Mouse (Mus musculus) heart, postnatal 0 days (tissue): ENCODE measurements around the gene Stox1. TPM values are rescaled to one million over a fixed set of nuclear protein-coding genes. Genes with fewer than 3 reads are reported as not detected.
A peak's percentile ranks its signal among the peaks of the same experiment; 100 is the strongest.
"Not testable (repeated sequence)": the region's sequence is repeated elsewhere in the genome, so short reads cannot be mapped to it uniquely, and the experiment has no call there.

Experiments used
- ATAC-seq: fragments of 200-750 bp; cut with Nextera tagmentation; 2 replicates; pipeline ENCODE4 v1.8.0; 2017; ENCODE audit warnings: low read depth, moderate number of reproducible peaks, moderate library complexity; ENCODE audit not compliant: insufficient read depth
- DNase-seq: peaks from one replicate; pipeline ENCODE4 v3.0.0-alpha.2; 2016; ENCODE audit warnings: low spot score
- H3K27ac ChIP-seq: fragments of 300-500 bp; sonication (generic); 2 replicates; pipeline ENCODE4 v1.5.1; 2014; ENCODE audit warnings: low read depth, mild to moderate bottlenecking
- H3K27me3 ChIP-seq: fragments of 300-500 bp; sonication (generic); 2 replicates; pipeline ENCODE4 v1.6.1; 2014; ENCODE audit warnings: low read length, mixed read lengths; ENCODE audit not compliant: control insufficient read depth, insufficient read depth
- H3K36me3 ChIP-seq: fragments of 300-500 bp; sonication (generic); replicated peaks from 2 replicates; pipeline ENCODE4 v1.6.1; 2014; ENCODE audit warnings: low read length, mixed read lengths; ENCODE audit not compliant: control insufficient read depth, insufficient read depth
- H3K4me1 ChIP-seq: fragments of 300-500 bp; sonication (generic); 2 replicates; pipeline ENCODE4 v1.6.1; 2014; ENCODE audit warnings: antibody characterized with exemption; ENCODE audit not compliant: control insufficient read depth, insufficient read depth
- H3K4me2 ChIP-seq: fragments of 300-500 bp; sonication (generic); 2 replicates; pipeline ENCODE4 v1.6.1; 2014; ENCODE audit warnings: low read depth, mild to moderate bottlenecking, low read length, moderate library complexity
- H3K4me3 ChIP-seq: fragments of 300-500 bp; sonication (generic); 2 replicates; pipeline ENCODE4 v1.5.1; 2014; ENCODE audit warnings: low read depth, low read length
- H3K9ac ChIP-seq: fragments of 300-500 bp; sonication (generic); replicated peaks from 2 replicates; pipeline ENCODE4 v1.6.1; 2014; ENCODE audit warnings: low read depth, low read length, mixed read lengths
- H3K9me3 ChIP-seq: fragments of 300-500 bp; sonication (generic); replicated peaks from 2 replicates; pipeline ENCODE4 v1.6.1; 2016; ENCODE audit warnings: low read length; ENCODE audit not compliant: control insufficient read depth
- CTCF ChIP-seq: IDR thresholded peaks from 2 replicates; pipeline ENCODE4 v1.5.1; 2016; ENCODE audit warnings: antibody characterized with exemption, control low read depth, low read depth
- EP300 ChIP-seq: IDR thresholded peaks from 2 replicates; pipeline ENCODE4 v1.6.1; 2016; ENCODE audit warnings: antibody characterized with exemption, low read depth
- WGBS: fragments of 180-500 bp; shearing (Covaris S2); extraction: QIAGEN DNeasy Blood & Tissue Kit; methylation state at CpG from one replicate; pipeline ENCODE4 v1.1.7; 2014; 5-methylcytosine and 5-hydroxymethylcytosine counted together
- polyA plus RNA-seq: library from polyadenylated mRNA; unstranded; fragments of >200 nt; fragmentation: Nextera tagmentation; extraction: Ambion mirVana; gene quantifications from 2 replicates; pipeline ENCODE4 v1.2.1, GENCODE M21; 2015
- total RNA-seq: library from RNA; depleted of rRNA; stranded (reverse); fragments of >200 nt; gene quantifications from 2 replicates; pipeline ENCODE4 v1.2.3, GENCODE M21; 2014; ENCODE audit warnings: low replicate concordance

Stox1 gene
- total and polyA plus RNA-seq, 2 experiments from 2014 or later = 0.04 to 1.1 TPM

DNA sequence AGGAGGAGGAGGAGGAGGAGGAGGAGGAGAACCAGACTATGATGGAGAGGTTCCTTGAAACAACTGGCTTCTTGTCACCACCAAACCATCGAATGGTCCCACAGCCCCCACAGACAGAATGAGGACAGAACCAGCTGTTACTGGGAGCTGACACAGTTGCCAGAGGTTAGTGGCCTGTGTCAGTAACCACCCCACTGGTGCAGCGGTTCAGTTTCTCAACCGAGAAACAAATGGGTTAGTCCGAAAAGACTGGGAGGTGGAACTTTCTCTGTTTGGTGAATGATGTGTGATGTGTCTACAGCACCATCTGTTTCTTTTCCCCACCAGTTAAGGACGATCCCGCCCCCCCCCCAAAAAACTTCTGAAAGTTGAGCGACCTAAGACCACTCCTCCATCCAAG is 992 bp downstream of the Stox1 start:
- Histone ChIP-seq H3K4me3 (peak overlapping the region; percentile 63; the same call in 1 of the 2 replicates), H3K4me2 (peak overlapping the region; percentile 74; the same call in 1 of the 2 replicates), H3K9ac (no peak overlapping the region), H3K27me3 (peaks cover 14% of the 10 kb centered on the region), H3K9me3 (no peaks in the 10 kb centered on the region), H3K36me3 (no peaks in the 10 kb centered on the region), H3K4me1 (no peaks in the 10 kb centered on the region), H3K27ac (no peak overlapping the region)
- WGBS = 23% methylated on average over 7 of the region's 7 CpGs
- no peak for DNase-seq
- no peak for ATAC-seq
- no peak for TF ChIP-seq CTCF
- TF ChIP-seq EP300 = no peak

DNA sequence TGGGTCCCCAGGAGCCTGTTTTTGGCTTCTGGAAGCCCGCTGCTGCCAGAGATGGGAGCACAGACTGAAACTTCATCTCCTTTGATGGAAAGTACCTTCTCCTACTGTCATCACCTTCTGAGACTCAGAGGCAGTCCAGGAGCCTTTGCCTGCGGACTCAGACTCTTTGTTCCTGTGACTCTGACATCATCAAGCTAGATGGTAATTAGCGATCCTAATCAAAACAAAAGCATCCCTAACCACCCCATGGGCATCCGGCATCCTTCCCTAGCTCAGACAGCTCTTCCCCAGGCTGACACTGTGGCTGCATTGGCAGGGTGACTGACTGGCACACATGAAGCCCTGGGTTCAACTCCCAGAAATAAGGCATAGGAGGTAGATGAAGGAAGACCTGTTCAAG is 3.2 kb downstream of the Stox1 start:
- Histone ChIP-seq H3K4me3 (no peak overlapping the region), H3K27me3 (peaks cover 14% of the 10 kb centered on the region), H3K9me3 (no peaks in the 10 kb centered on the region), H3K4me2 (no peak overlapping the region), H3K4me1 (no peaks in the 10 kb centered on the region), H3K27ac (no peak overlapping the region), H3K36me3 (no peaks in the 10 kb centered on the region), H3K9ac (no peak overlapping the region)
- 18% methylated on average over 4 of the region's 4 CpGs for WGBS
- no peak for ATAC-seq
- no peak for TF ChIP-seq CTCF
- TF ChIP-seq EP300 = no peak
- DNase-seq = no peak

DNA sequence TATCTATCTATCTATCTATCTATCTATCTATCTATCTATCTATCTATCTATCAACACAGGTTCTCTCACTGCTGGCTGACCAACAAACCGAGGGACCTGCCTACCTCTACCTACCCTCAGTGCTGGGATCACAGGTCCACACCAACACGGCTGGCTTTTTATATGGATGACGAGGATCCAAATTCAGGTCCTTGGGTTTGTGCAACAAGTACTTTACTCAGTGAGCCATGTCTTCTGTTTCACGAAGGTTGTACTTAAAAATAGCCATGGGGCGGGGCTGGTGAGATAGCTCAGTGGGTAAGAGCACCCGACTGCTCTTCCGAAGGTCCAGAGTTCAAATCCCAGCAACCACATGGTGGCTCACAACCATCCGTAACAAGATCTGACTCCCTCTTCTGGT is 5.4 kb downstream of the Stox1 start:
- not testable (repeated sequence) for ATAC-seq, H3K9ac ChIP-seq, DNase-seq, H3K9me3 ChIP-seq, H3K4me3 ChIP-seq, H3K4me1 ChIP-seq, H3K4me2 ChIP-seq, H3K36me3 ChIP-seq, H3K27ac ChIP-seq
- WGBS = 76% methylated on average over 7 of the region's 8 CpGs
- peaks cover 14% of the 10 kb centered on the region for H3K27me3 ChIP-seq

DNA sequence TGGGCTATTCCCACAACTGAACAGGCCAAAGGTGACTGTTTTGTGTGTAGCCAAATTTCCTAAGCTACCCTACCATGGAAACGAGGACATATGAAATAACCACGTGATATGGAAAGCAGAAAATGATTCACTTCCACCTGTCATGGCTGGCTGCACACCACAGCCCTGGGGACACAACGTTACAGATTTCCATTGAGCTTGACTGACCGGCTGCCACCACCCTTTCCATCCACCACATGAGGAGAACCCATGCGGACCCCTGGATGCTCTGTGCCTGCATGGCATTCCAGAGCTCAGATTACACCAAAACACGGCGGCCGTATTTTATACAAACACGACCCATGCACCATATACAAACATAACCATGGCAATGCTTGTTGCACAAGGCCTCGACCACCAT is 12.5 kb downstream of the Stox1 start:
- no peak for DNase-seq
- WGBS = 79% methylated on average over 10 of the region's 10 CpGs
- no peak for TF ChIP-seq CTCF
- TF ChIP-seq EP300 = no peak

DNA sequence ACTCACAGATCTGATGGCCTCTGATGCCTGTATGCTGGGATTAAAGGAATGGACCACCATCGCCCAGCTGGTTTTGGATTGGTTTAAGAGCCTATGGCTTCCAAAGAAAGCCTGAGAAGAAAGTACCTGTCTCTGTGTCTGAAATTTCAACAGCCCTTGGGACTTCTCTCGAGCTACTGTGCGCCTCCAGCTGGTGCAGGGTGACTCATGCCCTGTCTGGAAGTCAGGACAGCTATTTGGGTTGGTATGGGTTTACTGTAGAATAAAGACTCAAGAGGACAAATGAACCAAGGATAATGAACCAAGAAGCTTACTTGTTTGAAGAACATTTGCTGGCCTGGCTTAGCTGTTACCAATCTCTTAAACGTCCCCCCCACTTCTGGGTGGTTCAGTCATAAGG is 22.3 kb downstream of the Stox1 start:
- no peak overlapping the region for H3K9ac ChIP-seq
- H3K4me1 ChIP-seq = no peaks in the 10 kb centered on the region
- WGBS = 61% methylated on average over 4 of the region's 4 CpGs
- DNase-seq (no peak), ATAC-seq (no peak)
- H3K27ac ChIP-seq = no peak overlapping the region
- H3K4me2 ChIP-seq = no peak overlapping the region
- no peaks in the 10 kb centered on the region for H3K9me3 ChIP-seq
- no peak overlapping the region for H3K4me3 ChIP-seq
- no peaks in the 10 kb centered on the region for H3K27me3 ChIP-seq
- no peaks in the 10 kb centered on the region for H3K36me3 ChIP-seq
- TF ChIP-seq CTCF = no peak
- TF ChIP-seq EP300 = no peak

More for the DNA sequence above, 12.5 kb downstream of the Stox1 start:
- Histone ChIP-seq H3K27me3 (no peaks in the 10 kb centered on the region), H3K9ac (no peak overlapping the region), H3K36me3 (no peaks in the 10 kb centered on the region), H3K4me1 (no peaks in the 10 kb centered on the region), H3K27ac (no peak overlapping the region), H3K9me3 (no peaks in the 10 kb centered on the region), H3K4me3 (no peak overlapping the region), H3K4me2 (no peak overlapping the region)
- no peak for ATAC-seq

DNA sequence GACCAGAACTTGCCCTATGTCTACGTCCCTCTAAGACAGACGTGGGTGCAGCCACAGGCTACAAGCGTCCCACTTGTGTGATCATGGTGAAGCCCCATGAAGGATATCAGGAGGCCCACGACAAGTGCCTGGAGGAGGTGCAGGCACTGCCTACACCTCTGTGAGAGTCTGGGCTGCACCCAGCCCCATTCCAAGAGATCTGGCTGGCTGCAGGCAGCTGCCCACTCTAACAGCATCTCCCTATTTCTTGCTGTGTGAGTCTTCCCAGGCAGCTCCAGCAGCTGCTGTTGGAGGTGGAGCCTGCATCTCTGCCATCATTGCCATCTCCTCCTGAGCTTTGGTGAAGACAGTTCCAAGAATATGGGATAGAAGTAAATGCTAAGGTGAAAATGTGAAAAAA is 23.5 kb downstream of the Stox1 start:
- WGBS = 68% methylated on average over 4 of the region's 4 CpGs

More for the DNA sequence above, 23.5 kb downstream of the Stox1 start:
- Histone ChIP-seq H3K9ac (no peak overlapping the region), H3K27me3 (no peaks in the 10 kb centered on the region), H3K27ac (no peak overlapping the region), H3K4me1 (no peaks in the 10 kb centered on the region), H3K4me3 (no peak overlapping the region), H3K9me3 (no peaks in the 10 kb centered on the region), H3K36me3 (no peaks in the 10 kb centered on the region), H3K4me2 (no peak overlapping the region)
- ATAC-seq (no peak), DNase-seq (no peak)
- TF ChIP-seq CTCF (no peak), EP300 (no peak)
